ENCODE assay signal across 8 mouse cellular contexts in genomic region chr5:114380209-114381012, GRCm38 (mm10). TPM values are rescaled to one million over a fixed set of nuclear protein-coding genes. Genes with fewer than 3 reads are reported as not detected.
DNase-seq lines count a peak whose midpoint lies in the region; ATAC-seq and TF ChIP-seq lines count a peak whose summit lies in the region.

TSS of gene Kctd10 (minus strand) at chr5:114380508.
TSS of gene Ube3b (plus strand) at chr5:114380607.

- H3K4me1 ChIP-seq in ES-E14 (ENCODE audit: control insufficient read depth in 2 of 2, insufficient read depth in 2 of 2, low read length in 2 of 2, poor library complexity in 1 of 2): peaks cover 2 to 16% of the 10 kb centered on the region in 2 experiments; a peak in 3 of 4 replicates
- peaks cover 43% of the 10 kb centered on the region for H3K4me1 ChIP-seq in forebrain, embryonic 15.5 days
- peaks cover 20% of the 10 kb centered on the region for H3K4me1 ChIP-seq in lung, embryonic 14.5 days (ENCODE audit: insufficient read depth)
- peaks cover 33% of the 10 kb centered on the region for H3K4me1 ChIP-seq in olfactory bulb, adult 2 months (ENCODE audit: control insufficient read depth, insufficient read depth, low read length)
- H3K4me1 ChIP-seq in thymus, adult 2 months (replicated peaks; ENCODE audit: control insufficient read depth, insufficient read depth, low read length): peaks cover 35% of the 10 kb centered on the region

- H3K4me2 ChIP-seq in forebrain, embryonic 15.5 days (replicated peaks): peak within 1 kb of the TSS; percentile 89
- H3K4me2 ChIP-seq in lung, embryonic 14.5 days: peak within 1 kb of the TSS; percentile 74

- no peak for TF ChIP-seq CTCF in lung, embryonic 14.5 days (IDR thresholded peaks at IDR 0.05; ENCODE audit: low read depth)
- no peak for TF ChIP-seq CTCF in olfactory bulb, adult 2 months (IDR thresholded peaks at IDR 0.05; ENCODE audit: insufficient read depth, low read depth, low read length)
- TF ChIP-seq CTCF in thymus, adult 2 months (IDR thresholded peaks at IDR 0.05; ENCODE audit: borderline replicate concordance, control insufficient read depth, extremely low read depth, insufficient read depth, low read length, poor library complexity): no peak

- DNase-seq in ES-E14 (ENCODE audit: low read depth, low spot score): peak; percentile 81
- DNase-seq in cerebellum, adult 11-12 months: peak; percentile 75
- peak; percentile 76 for DNase-seq in heart, postnatal 25 days (ENCODE audit: low spot score)
- DNase-seq in layer of hippocampus, adult 18-20 months (ENCODE audit: low spot score in 2 of 2): peak; percentile 68 to 84
- peak; percentile 91 for DNase-seq in lung, embryonic 14.5 days
- DNase-seq in thymus, adult 2 months: peak; percentile 77

- intact Hi-C loops in heart, postnatal 25 days (cut with DNase I): loop anchor here (1.0 to 5.0 kb wide), 2 partner anchors 62 to 68 kb away; partner anchors contain the start of genes Mmab and Mvk

- no peaks in the 10 kb centered on the region for H3K9me3 ChIP-seq in ES-E14 (ENCODE audit: control insufficient read depth, insufficient read depth, low read depth, low read length)
- no peaks in the 10 kb centered on the region for H3K9me3 ChIP-seq in forebrain, embryonic 15.5 days
- no peaks in the 10 kb centered on the region for H3K9me3 ChIP-seq in lung, embryonic 14.5 days (ENCODE audit: low read depth, low read length)

- H3K4me3 ChIP-seq in ES-E14 (ENCODE audit: insufficient read depth in 1 of 2, low read depth in 1 of 2, low read length in 2 of 2, poor library complexity in 1 of 2, severe bottlenecking in 1 of 2): peak within 1 kb of the TSS; percentile 80 to 95
- peak within 1 kb of the TSS; percentile 64 for H3K4me3 ChIP-seq in forebrain, embryonic 15.5 days
- H3K4me3 ChIP-seq in lung, embryonic 14.5 days (ENCODE audit: low read depth, low read length): peak within 1 kb of the TSS; percentile 94
- H3K4me3 ChIP-seq in olfactory bulb, adult 2 months (ENCODE audit: insufficient read depth, low read depth, low read length): peak within 1 kb of the TSS; percentile 87
- peak within 1 kb of the TSS; percentile 92 for H3K4me3 ChIP-seq in thymus, adult 2 months (ENCODE audit: control insufficient read depth, insufficient read depth, low read length)

- peak; percentile 58 for TF ChIP-seq POLR2A in olfactory bulb, adult 2 months (IDR thresholded peaks at IDR 0.05; ENCODE audit: insufficient read depth, low read depth, low read length)
- peak; percentile 71 for TF ChIP-seq POLR2A in thymus, adult 2 months (IDR thresholded peaks at IDR 0.05; ENCODE audit: control insufficient read depth, extremely low read depth, insufficient read depth, low read length, poor library complexity)

- H3K36me3 ChIP-seq in ES-E14 (ENCODE audit: control insufficient read depth, insufficient read depth, low read length, poor library complexity, severe bottlenecking): peaks cover 14% of the 10 kb centered on the region; the same call in 1 of the 2 replicates
- peaks cover 12% of the 10 kb centered on the region for H3K36me3 ChIP-seq in forebrain, embryonic 15.5 days
- H3K36me3 ChIP-seq in lung, embryonic 14.5 days (ENCODE audit: insufficient read depth): peaks cover 33% of the 10 kb centered on the region
- peaks cover 11% of the 10 kb centered on the region for H3K36me3 ChIP-seq in thymus, adult 2 months (ENCODE audit: control insufficient read depth, insufficient read depth, low read length)

- H3K27me3 ChIP-seq in forebrain, embryonic 15.5 days: no peaks in the 10 kb centered on the region
- no peaks in the 10 kb centered on the region for H3K27me3 ChIP-seq in lung, embryonic 14.5 days (ENCODE audit: insufficient read depth, low read length)
- no peaks in the 10 kb centered on the region for H3K27me3 ChIP-seq in thymus, adult 2 months (ENCODE audit: control insufficient read depth, insufficient read depth, low read length)

- peak within 1 kb of the TSS; percentile 98 for H3K9ac ChIP-seq in ES-E14 (ENCODE audit: insufficient read depth, low read depth, low read length, poor library complexity, severe bottlenecking)
- H3K9ac ChIP-seq in forebrain, embryonic 15.5 days (replicated peaks): peak within 1 kb of the TSS; percentile 84
- peak within 1 kb of the TSS; percentile 95 for H3K9ac ChIP-seq in lung, embryonic 14.5 days

- in situ Hi-C loops in ES-E14 (cut with MboI; ENCODE audit: low sequenced_read_pairs in 2 of 2, unreplicated experiment in 2 of 2): no loop called here

- ATAC-seq in forebrain, embryonic 15.5 days (replicated peaks): peak; percentile 94
- ATAC-seq in lung, embryonic 14.5 days (ENCODE audit: insufficient read depth): peak; percentile 94

- H3K27ac ChIP-seq in ES-E14 (ENCODE audit: insufficient read depth, low read depth, low read length, poor library complexity, severe bottlenecking): peak within 1 kb of the TSS; percentile 56
- H3K27ac ChIP-seq in forebrain, embryonic 15.5 days (replicated peaks): peak within 1 kb of the TSS; percentile 91
- peak within 1 kb of the TSS; percentile 90 for H3K27ac ChIP-seq in lung, embryonic 14.5 days (ENCODE audit: low read depth)
- H3K27ac ChIP-seq in olfactory bulb, adult 2 months (ENCODE audit: insufficient read depth, low read depth, low read length): peak within 1 kb of the TSS; percentile 87
- H3K27ac ChIP-seq in thymus, adult 2 months (ENCODE audit: control insufficient read depth, insufficient read depth, low read length): peak within 1 kb of the TSS; percentile 57; the same call in 1 of the 2 replicates

- WGBS in forebrain, embryonic 15.5 days: under 1% methylated on average over 73 of the region's 74 CpGs
- under 1% methylated on average over 74 of the region's 74 CpGs for WGBS in lung, embryonic 14.5 days
- WGBS in olfactory bulb, adult 2 months: under 1% methylated on average over 66 of the region's 74 CpGs
- WGBS in thymus, adult 2 months: under 1% methylated on average over 74 of the region's 74 CpGs

TF ChIP-seq in ES-E14, 5 proteins besides CTCF, POLR2A, EP300 and RAD21:
- TF ChIP-seq HCFC1 (IDR thresholded peaks at IDR 0.05; ENCODE audit: borderline replicate concordance, insufficient read depth, low read length) (peak; percentile 68; the same call in 1 of the 2 replicates), ZNF384 (IDR thresholded peaks at IDR 0.05; ENCODE audit: low read depth, low read length) (no peak), ZC3H11A (IDR thresholded peaks at IDR 0.05; ENCODE audit: borderline replicate concordance, low read depth, low read length) (no peak), MAFK (IDR thresholded peaks at IDR 0.05; ENCODE audit: insufficient read depth, low read depth, low read length) (no peak), CHD2 (IDR thresholded peaks at IDR 0.05; ENCODE audit: low read depth, low read length) (no peak)

RNA-seq across cellular contexts. Expression of gene Kctd10, which starts in this region (rescaled TPM):
- 54.4 and 94.6 TPM in 2 replicates for total RNA-seq in ES-E14 (2012; rRNA removed)
- 85.7 and 89.3 TPM in 2 replicates for polyA plus RNA-seq in forebrain, embryonic 15.5 days (2015; fragmentation: Nextera tagmentation; extraction: Ambion mirVana)
- 10 to 100 TPM; 52.2 to 55.0 TPM for total RNA-seq in heart, postnatal 25 days (2021)
- total RNA-seq in layer of hippocampus, adult 18-20 months (2021): 10 to 100 TPM; 56.9 to 57.8 TPM
- 140 and 144 TPM in 2 replicates for polyA plus RNA-seq in lung, embryonic 14.5 days (2014; fragmentation: Nextera tagmentation; extraction: Ambion mirVana)
- polyA plus RNA-seq in olfactory bulb, adult 2 months (2012; ENCODE audit: insufficient read depth, insufficient read length, low replicate concordance, missing spikeins): not detected in 2 replicates
- polyA plus RNA-seq in thymus, adult 2 months (2012; rRNA removed): 76.3 and 87.7 TPM in 2 replicates

RNA-seq across cellular contexts. Expression of gene Ube3b, which starts in this region (rescaled TPM):
- total RNA-seq in ES-E14 (2012; rRNA removed): 31.7 and 33.8 TPM in 2 replicates
- 40.9 and 41.3 TPM in 2 replicates for polyA plus RNA-seq in forebrain, embryonic 15.5 days (2015; fragmentation: Nextera tagmentation; extraction: Ambion mirVana)
- 10 to 100 TPM; 85.4 to 93.5 TPM for total RNA-seq in heart, postnatal 25 days (2021)
- total RNA-seq in layer of hippocampus, adult 18-20 months (2021): 10 to 100 TPM; 76.2 to 79.2 TPM
- 56.3 and 59.3 TPM in 2 replicates for polyA plus RNA-seq in lung, embryonic 14.5 days (2014; fragmentation: Nextera tagmentation; extraction: Ambion mirVana)
- 59.2 and 294 TPM in 2 replicates for polyA plus RNA-seq in olfactory bulb, adult 2 months (2012; ENCODE audit: insufficient read depth, insufficient read length, low replicate concordance, missing spikeins)
- 123 and 133 TPM in 2 replicates for polyA plus RNA-seq in thymus, adult 2 months (2012; rRNA removed)

Comparison
In these comparisons a context has a peak if more than half of its experiments do, and no peak if none do; other contexts are left out.
1. Peak in every context shown above with its lines: DNase-seq, ATAC-seq, H3K4me3 ChIP-seq and H3K27ac ChIP-seq.
2. RNA of gene Kctd10 (polyA plus RNA-seq): 140 to 144 TPM in lung, embryonic 14.5 days, 85.7 to 89.3 TPM in forebrain, embryonic 15.5 days and 76.3 to 87.7 TPM in thymus, adult 2 months; not detected in olfactory bulb, adult 2 months; every median in the first group is over 10 times any median in the second.